Mouse (Mus musculus) embryonic facial prominence, embryonic 10.5 days (tissue): ENCODE measurements at regions not wholly inside any gene's neighbourhood (a gene's known extent, or its start where the extent isn't known, plus 50 kb on each side); places are given as distances from the start of the nearest gene placed in this dataset.

Experiments used
- DNase-seq: peaks from one replicate; pipeline ENCODE4 v3.0.0-alpha.2; 2017; ENCODE audit warnings: low spot score
- H3K27ac ChIP-seq: fragments of 300-500 bp; sonication (generic); replicated peaks from 2 replicates; pipeline ENCODE4 v1.5.1; 2016; ENCODE audit warnings: mild to moderate bottlenecking
- H3K27me3 ChIP-seq: fragments of 300-500 bp; sonication (generic); replicated peaks from 2 replicates; pipeline ENCODE4 v1.6.1; 2016; ENCODE audit warnings: low read depth, mild to moderate bottlenecking; ENCODE audit not compliant: poor library complexity, severe bottlenecking
- H3K36me3 ChIP-seq: fragments of 300-500 bp; sonication (generic); replicated peaks from 2 replicates; pipeline ENCODE4 v1.6.1; 2016; ENCODE audit warnings: mild to moderate bottlenecking, moderate library complexity
- H3K4me1 ChIP-seq: fragments of 300-500 bp; sonication (generic); 2 replicates; pipeline ENCODE4 v1.6.1; 2016
- H3K4me3 ChIP-seq: fragments of 300-500 bp; sonication (generic); 2 replicates; pipeline ENCODE4 v1.5.1; 2016; ENCODE audit warnings: mild to moderate bottlenecking, moderate library complexity
- H3K9me3 ChIP-seq: fragments of 300-500 bp; sonication (generic); 2 replicates; pipeline ENCODE4 v1.6.1; 2016; ENCODE audit warnings: mild to moderate bottlenecking

GRCm38 (mm10) chrX:17712475-17712874, 140.3 kb upstream of the Fundc1 start:
- H3K9me3 ChIP-seq, result no peaks in the 10 kb centered on the region
- no peaks in the 10 kb centered on the region for H3K4me1 ChIP-seq
- no peak overlapping the region for H3K27ac ChIP-seq
- H3K36me3 ChIP-seq, result no peaks in the 10 kb centered on the region
- no peak for DNase-seq
- no peaks in the 10 kb centered on the region for H3K27me3 ChIP-seq
- no peak overlapping the region for H3K4me3 ChIP-seq
